Mouse (Mus musculus): ENCODE measurements around the gene Rasgrf1. TPM values are rescaled to one million over a fixed set of nuclear protein-coding genes. Genes with fewer than 3 reads are reported as not detected.
A peak's percentile ranks its signal among the peaks of the same experiment; 100 is the strongest.

Gene Rasgrf1
- total and polyA plus RNA-seq, 3 experiments: not detected

- TF ChIP-seq POLR2AphosphoS2 (IDR thresholded peaks at IDR 0.05; ENCODE audit: low read depth, low read length) (no peak), ZKSCAN1 (IDR thresholded peaks at IDR 0.05; ENCODE audit: borderline replicate concordance, low read depth, low read length) (no peak), RAD21 (IDR thresholded peaks at IDR 0.05; ENCODE audit: low read depth, low read length) (no peak; the same call in 1 of the 2 replicates), POLR2A (IDR thresholded peaks at IDR 0.05; ENCODE audit: low read depth, low read length) (peak; percentile 64), MXI1 (IDR thresholded peaks at IDR 0.05; ENCODE audit: low read depth, low read length) (no peak; the same call in 1 of the 2 replicates), NELFE (IDR thresholded peaks at IDR 0.05; ENCODE audit: low read depth, low read length) (peak; percentile 70), SMC3 (IDR thresholded peaks at IDR 0.05; ENCODE audit: low read depth, low read length) (no peak), ZNF384 (IDR thresholded peaks at IDR 0.05; ENCODE audit: low read depth, low read length) (peak; percentile 97), NRF1 (IDR thresholded peaks at IDR 0.05; ENCODE audit: low read depth, low read length) (peak; percentile 81), KAT2A (IDR thresholded peaks at IDR 0.05; ENCODE audit: insufficient replicate concordance, low read length) (no peak), HCFC1 (IDR thresholded peaks at IDR 0.05; ENCODE audit: low read depth, low read length) (no peak), TBP (conservative IDR thresholded peaks at IDR 0.05; ENCODE audit: low read depth, low read length) (no peak; the same call in none of the 2 replicates), BHLHE40 (IDR thresholded peaks at IDR 0.05; ENCODE audit: low read depth, low read length) (peak; percentile 97), USF2 (conservative IDR thresholded peaks at IDR 0.05; ENCODE audit: low read depth, low read length) (0 out of 2 replicates have a peak, but pooled peaks have one; percentile 6), ELF1 (IDR thresholded peaks at IDR 0.05; ENCODE audit: low read depth, low read length) (peak; percentile 26; the same call in 1 of the 2 replicates), E2F4 (IDR thresholded peaks at IDR 0.05; ENCODE audit: insufficient replicate concordance, low read depth, low read length) (no peak), USF1 (IDR thresholded peaks at IDR 0.05; ENCODE audit: low read depth, low read length) (no peak)
These were observed 150.3 kb downstream of the Rasgrf1 start (continued) for GRCm38 (mm10) chr9:90059828-90060573.

DNA sequence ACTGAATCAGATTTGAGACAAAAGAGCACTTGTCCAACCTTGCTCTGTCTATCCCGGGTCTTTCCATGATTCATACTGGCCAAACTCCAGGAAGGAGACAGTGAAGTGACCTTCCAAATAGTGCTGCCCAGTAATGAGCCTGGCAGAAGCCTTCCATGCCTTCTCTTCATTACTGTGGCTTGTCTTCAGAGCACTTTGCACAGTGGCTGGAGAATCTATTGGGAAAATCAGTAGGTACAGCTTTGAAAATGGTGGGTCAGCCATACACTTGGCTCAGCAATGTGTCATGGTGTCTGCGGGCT, 150.8 kb downstream of the Rasgrf1 start:
- dilution Hi-C loops (cut with MboI; ENCODE audit: extremely low pct_ligation_motif_present, extremely low pct_unique_long_range_greater_than_20kb, low sequenced_read_pairs): no loop called here
- DNase-seq (ENCODE audit: extremely low read depth): no peak
- Histone ChIP-seq H3K4me3 (replicated peaks in 1 of 3; ENCODE audit: low read depth in 2 of 3, low read length in 2 of 3, poor library complexity in 1 of 3) (peak overlapping the region in 1 of 3 experiments; percentile 11), H3K9me3 (replicated peaks; ENCODE audit: low read length) (no peaks in the 10 kb centered on the region), H3K9ac (ENCODE audit: insufficient read depth, low read depth) (peak overlapping the region; percentile 68), H3K27me3 (replicated peaks) (no peaks in the 10 kb centered on the region), H3K27ac (ENCODE audit: insufficient read depth, low read depth) (peak overlapping the region; percentile 100), H3K79me2 (replicated peaks; ENCODE audit: control insufficient read depth, extremely low read depth, insufficient read depth, poor library complexity, severe bottlenecking) (peaks cover 23% of the 10 kb centered on the region), H3K4me2 (ENCODE audit: insufficient read depth, low read depth, poor library complexity, severe bottlenecking) (peak overlapping the region; percentile 78), H3K36me3 (replicated peaks in 1 of 2; ENCODE audit: control insufficient read depth in 1 of 2, insufficient read depth in 1 of 2, low read length in 1 of 2) (peaks cover 29 to 50% of the 10 kb centered on the region in 2 experiments), H3K4me1 (ENCODE audit: control insufficient read depth in 1 of 2, insufficient read depth in 2 of 2) (peaks cover 34 to 77% of the 10 kb centered on the region in 2 experiments)
- in situ Hi-C loops (cut with MboI; ENCODE audit: low pct_ligation_motif_present, low pct_unique_long_range_greater_than_20kb, low sequenced_read_pairs): no loop called here
- TF ChIP-seq MXI1 (IDR thresholded peaks at IDR 0.05; ENCODE audit: low read depth, low read length) (no peak), CTCF (conservative IDR thresholded peaks at IDR 0.05 in 1 of 2, IDR thresholded peaks at IDR 0.05 in 1 of 2; ENCODE audit: low read depth in 2 of 2, low read length in 2 of 2) (no peak), USF1 (IDR thresholded peaks at IDR 0.05; ENCODE audit: low read depth, low read length) (no peak), MAZ (IDR thresholded peaks at IDR 0.05; ENCODE audit: low read depth, low read length) (no peak)
